Mouse (Mus musculus) CH12.LX (cell line): ENCODE measurements around the gene Phgdh. TPM values are rescaled to one million over a fixed set of nuclear protein-coding genes. Genes with fewer than 3 reads are reported as not detected.

Experiments used
- DNase-seq: peaks from one replicate; pipeline ENCODE4 v3.0.0-alpha.2; 2013; ENCODE audit errors: extremely low read depth
- H3K27ac ChIP-seq: 2 replicates; pipeline ENCODE4 v1.5.1; 2012; ENCODE audit warnings: low read depth, mild to moderate bottlenecking, control low read depth, moderate library complexity; ENCODE audit not compliant: insufficient read depth
- H3K27me3 ChIP-seq: replicated peaks from 2 replicates; pipeline ENCODE3; 2012; ENCODE audit warnings: inconsistent platforms
- H3K36me3 ChIP-seq, 2 experiments: replicated peaks in 1 of 2; 2 replicates each; pipeline versions ENCODE3 to v1.6.1; 2012; ENCODE audit warnings: inconsistent platforms in 1 of 2, low read length in 1 of 2, mild to moderate bottlenecking in 1 of 2, mixed read lengths in 1 of 2, moderate library complexity in 1 of 2; ENCODE audit not compliant: control insufficient read depth in 1 of 2, insufficient read depth in 1 of 2
- H3K4me1 ChIP-seq, 2 experiments: 2 replicates each; pipeline ENCODE4 v1.6.1; 2012; ENCODE audit warnings: inconsistent platforms in 1 of 2, moderate library complexity in 1 of 2; ENCODE audit not compliant: insufficient read depth in 2 of 2, control insufficient read depth in 1 of 2
- H3K4me2 ChIP-seq: 2 replicates; pipeline ENCODE4 v1.6.1; 2012; ENCODE audit warnings: low read depth, mild to moderate bottlenecking, control low read depth; ENCODE audit not compliant: poor library complexity, insufficient read depth, severe bottlenecking
- H3K4me3 ChIP-seq, 3 experiments: fragments of 150-350 bp in 1 of 3; sonication (generic) in 1 of 3; replicated peaks in 1 of 3; 2 replicates each; pipeline versions ENCODE3 to v1.5.1; 2011 to 2012; ENCODE audit warnings: low read depth in 2 of 3, low read length in 2 of 3, mild to moderate bottlenecking in 2 of 3, moderate library complexity in 2 of 3, control low read depth in 1 of 3, improper control_type of control experiment in 1 of 3, inconsistent platforms in 1 of 3, mixed read lengths in 1 of 3; ENCODE audit not compliant: poor library complexity in 1 of 3
- H3K79me2 ChIP-seq: replicated peaks from 2 replicates; pipeline ENCODE4 v1.6.1; 2012; ENCODE audit warnings: mild to moderate bottlenecking, moderate library complexity; ENCODE audit not compliant: control insufficient read depth, poor library complexity, insufficient read depth, severe bottlenecking; ENCODE audit errors: extremely low read depth
- H3K9ac ChIP-seq: 2 replicates; pipeline ENCODE4 v1.6.1; 2012; ENCODE audit warnings: low read depth, mild to moderate bottlenecking, control low read depth, moderate library complexity; ENCODE audit not compliant: insufficient read depth
- H3K9me3 ChIP-seq: replicated peaks from 2 replicates; pipeline ENCODE3; 2012; ENCODE audit warnings: low read length, inconsistent platforms, mixed read lengths
- BHLHE40 ChIP-seq: IDR thresholded peaks from 2 replicates; pipeline ENCODE4 v1.6.1; 2011; ENCODE audit warnings: mild to moderate bottlenecking, low read depth, low read length, improper control_type of control experiment
- CHD1 ChIP-seq: IDR thresholded peaks from 2 replicates; pipeline ENCODE4 v1.6.1; 2012; ENCODE audit warnings: low read depth, low read length, improper control_type of control experiment, inconsistent platforms
- CTCF ChIP-seq, 2 experiments: IDR thresholded peaks in 1 of 2; conservative IDR thresholded peaks in 1 of 2; 2 replicates each; pipeline ENCODE4 v1.5.1; 2011 to 2012; ENCODE audit warnings: low read depth in 2 of 2, low read length in 2 of 2, improper control_type of control experiment in 1 of 2, inconsistent platforms in 1 of 2, mild to moderate bottlenecking in 1 of 2, moderate library complexity in 1 of 2
- E2F4 ChIP-seq: IDR thresholded peaks from 2 replicates; pipeline ENCODE4 v1.6.1; 2011; ENCODE audit warnings: low read depth, low read length, improper control_type of control experiment; ENCODE audit not compliant: insufficient replicate concordance
- ELF1 ChIP-seq: IDR thresholded peaks from 2 replicates; pipeline ENCODE4 v1.6.1; 2014; ENCODE audit warnings: low read depth, mild to moderate bottlenecking, inconsistent platforms, low read length, improper control_type of control experiment
- EP300 ChIP-seq: IDR thresholded peaks from 2 replicates; pipeline ENCODE4 v1.6.1; 2011; ENCODE audit warnings: low read length, improper control_type of control experiment
- ETS1 ChIP-seq: conservative IDR thresholded peaks from 2 replicates; pipeline ENCODE4 v1.6.1; 2012; ENCODE audit warnings: low read depth, mild to moderate bottlenecking, inconsistent platforms, low read length, improper control_type of control experiment, moderate library complexity
- HCFC1 ChIP-seq: IDR thresholded peaks from 2 replicates; pipeline ENCODE4 v1.6.1; 2012; ENCODE audit warnings: low read depth, mild to moderate bottlenecking, inconsistent platforms, low read length, improper control_type of control experiment
- IRF4 ChIP-seq: IDR thresholded peaks from 2 replicates; pipeline ENCODE4 v1.6.1; 2014; ENCODE audit warnings: low read depth, mild to moderate bottlenecking, inconsistent platforms, low read length, improper control_type of control experiment
- JUN ChIP-seq: IDR thresholded peaks from 2 replicates; pipeline ENCODE4 v1.6.1; 2011; ENCODE audit warnings: low read depth, mild to moderate bottlenecking, low read length, improper control_type of control experiment, moderate library complexity; ENCODE audit not compliant: insufficient read depth
- JUND ChIP-seq: conservative IDR thresholded peaks from 2 replicates; pipeline ENCODE4 v1.6.1; 2011; ENCODE audit warnings: low read depth, low read length, improper control_type of control experiment
- KAT2A ChIP-seq: IDR thresholded peaks from 2 replicates; pipeline ENCODE4 v1.6.1; 2012; ENCODE audit warnings: low read length, improper control_type of control experiment, inconsistent platforms; ENCODE audit not compliant: insufficient replicate concordance
- MAFK ChIP-seq: IDR thresholded peaks from 2 replicates; pipeline ENCODE4 v1.6.1; 2011; ENCODE audit warnings: low read length, improper control_type of control experiment; ENCODE audit not compliant: insufficient replicate concordance
- MAX ChIP-seq: IDR thresholded peaks from 2 replicates; pipeline ENCODE4 v1.6.1; 2011; ENCODE audit warnings: low read length, improper control_type of control experiment
- MAZ ChIP-seq: IDR thresholded peaks from 2 replicates; pipeline ENCODE4 v1.6.1; 2012; ENCODE audit warnings: low read depth, mild to moderate bottlenecking, inconsistent platforms, low read length, improper control_type of control experiment, moderate library complexity
- MEF2A ChIP-seq: IDR thresholded peaks from 2 replicates; pipeline ENCODE4 v1.6.1; 2014; ENCODE audit warnings: low read depth, mild to moderate bottlenecking, inconsistent platforms, low read length, improper control_type of control experiment, borderline replicate concordance
- MYC ChIP-seq: IDR thresholded peaks from 2 replicates; pipeline ENCODE4 v1.6.1; 2011; ENCODE audit warnings: low read depth, mild to moderate bottlenecking, improper control_type of control experiment, low read length
- NELFE ChIP-seq: IDR thresholded peaks from 2 replicates; pipeline ENCODE4 v1.6.1; 2011; ENCODE audit warnings: low read depth, low read length, improper control_type of control experiment
- PAX5 ChIP-seq: IDR thresholded peaks from 2 replicates; pipeline ENCODE4 v1.6.1; 2012; ENCODE audit warnings: low read length, inconsistent platforms, mixed read lengths
- POLR2A ChIP-seq: IDR thresholded peaks from 2 replicates; pipeline ENCODE4 v1.6.1; 2011; ENCODE audit warnings: low read depth, mild to moderate bottlenecking, improper control_type of control experiment, low read length
- POLR2AphosphoS2 ChIP-seq: IDR thresholded peaks from 2 replicates; pipeline ENCODE4 v1.6.1; 2011; ENCODE audit warnings: low read depth, low read length, improper control_type of control experiment
- RAD21 ChIP-seq: IDR thresholded peaks from 2 replicates; pipeline ENCODE4 v1.6.1; 2011; ENCODE audit warnings: low read depth, mild to moderate bottlenecking, low read length, improper control_type of control experiment, moderate library complexity
- RCOR1 ChIP-seq: conservative IDR thresholded peaks from 2 replicates; pipeline ENCODE4 v1.6.1; 2012; ENCODE audit warnings: low read depth, mild to moderate bottlenecking, inconsistent platforms, low read length, improper control_type of control experiment
- SIN3A ChIP-seq: IDR thresholded peaks from 2 replicates; pipeline ENCODE4 v1.6.1; 2012; ENCODE audit warnings: low read length, improper control_type of control experiment, inconsistent platforms
- TBP ChIP-seq: conservative IDR thresholded peaks from 2 replicates; pipeline ENCODE4 v1.6.1; 2011; ENCODE audit warnings: low read depth, low read length, improper control_type of control experiment
- TCF12 ChIP-seq: IDR thresholded peaks from 2 replicates; pipeline ENCODE4 v1.6.1; 2014; ENCODE audit warnings: low read depth, mild to moderate bottlenecking, inconsistent platforms, low read length, improper control_type of control experiment
- UBTF ChIP-seq: IDR thresholded peaks from 2 replicates; pipeline ENCODE4 v1.6.1; 2012; ENCODE audit warnings: low read depth, mild to moderate bottlenecking, inconsistent platforms, low read length, improper control_type of control experiment, moderate library complexity
- USF1 ChIP-seq: IDR thresholded peaks from 2 replicates; pipeline ENCODE4 v1.6.1; 2014; ENCODE audit warnings: low read depth, mild to moderate bottlenecking, inconsistent platforms, low read length, improper control_type of control experiment
- USF2 ChIP-seq: conservative IDR thresholded peaks from 2 replicates; pipeline ENCODE4 v1.6.1; 2011; ENCODE audit warnings: low read depth, low read length, improper control_type of control experiment
- ZC3H11A ChIP-seq: IDR thresholded peaks from 2 replicates; pipeline ENCODE4 v1.6.1; 2012; ENCODE audit warnings: low read depth, mild to moderate bottlenecking, inconsistent platforms, low read length, improper control_type of control experiment
- ZKSCAN1 ChIP-seq: IDR thresholded peaks from 2 replicates; pipeline ENCODE4 v1.6.1; 2012; ENCODE audit warnings: low read depth, inconsistent platforms, low read length, improper control_type of control experiment, borderline replicate concordance
- ZMIZ1 ChIP-seq: IDR thresholded peaks from 2 replicates; pipeline ENCODE4 v1.6.1; 2012; ENCODE audit warnings: low read depth, mild to moderate bottlenecking, inconsistent platforms, low read length, improper control_type of control experiment
- ZNF384 ChIP-seq: IDR thresholded peaks from 2 replicates; pipeline ENCODE4 v1.6.1; 2012; ENCODE audit warnings: low read depth, low read length, improper control_type of control experiment, inconsistent platforms
- dilution Hi-C: fragments of 300-500 bp; cut with MboI; formaldehyde crosslinking; loops from 2 replicates; pipeline ENCODE4 v1.14.3; 2020; ENCODE audit warnings: low sequenced_read_pairs; ENCODE audit not compliant: extremely low pct_unique_long_range_greater_than_20kb, extremely low pct_ligation_motif_present
- in situ Hi-C: fragments of 300-500 bp; cut with MboI; formaldehyde crosslinking; loops from 3 replicates; pipeline ENCODE4 v1.14.3; 2019; ENCODE audit warnings: low sequenced_read_pairs, low pct_ligation_motif_present, low pct_unique_long_range_greater_than_20kb, mixed read lengths
- polyA plus RNA-seq: library from polyadenylated mRNA; unstranded; fragments of >175 nt; gene quantifications from 2 replicates; pipeline ENCODE4 v1.2.1, GENCODE M21; 2012; ENCODE audit warnings: low read depth; ENCODE audit not compliant: insufficient read length
- total RNA-seq, 2 experiments: library from RNA; depleted of rRNA; stranded (reverse); fragments of 300-350 nt in 1 of 2; fragments of >200 nt in 1 of 2; gene quantifications; 2 replicates each; pipeline ENCODE4 v1.2.3; 2012 to 2014

The Phgdh gene
- total and polyA plus RNA-seq, 3 experiments = 543 to 631 (median 587) TPM

- Histone ChIP-seq H3K36me3 (no peaks in the 10 kb centered on the region), H3K27ac (peak overlapping the region; percentile 19; the same call in 1 of the 2 replicates), H3K9me3 (no peaks in the 10 kb centered on the region), H3K4me2 (peak overlapping the region; percentile 95), H3K9ac (peak overlapping the region; percentile 45; the same call in 1 of the 2 replicates), H3K79me2 (no peaks in the 10 kb centered on the region), H3K4me1 (peaks cover 9 to 23% of the 10 kb centered on the region in 2 experiments; a peak in 3 of 4 replicates), H3K27me3 (peaks cover 2% of the 10 kb centered on the region), H3K4me3 (peak overlapping the region in 2 of 3 experiments; percentile 7 to 45)
- dilution Hi-C loops (no loop called here), in situ Hi-C loops (loop anchor here (25.0 kb wide), 1 partner anchor 586 kb away; no protein-coding TSS in a partner anchor)
- DNase-seq = peak; percentile 43
- TF ChIP-seq RCOR1 = no peak
- TF ChIP-seq NELFE = 0 out of 2 replicates have a peak, but pooled peaks have one; percentile 6
- TF ChIP-seq TBP = no peak
- TF ChIP-seq ELF1 = no peak
- no peak for TF ChIP-seq KAT2A
- no peak for TF ChIP-seq POLR2AphosphoS2
These were observed 8.9 kb upstream of the Phgdh start for GRCm38 (mm10) chr3:98348705-98349104.

- Histone ChIP-seq H3K4me3 (peak overlapping the region in 2 of 3 experiments; percentile 7 to 45), H3K27ac (peak overlapping the region; percentile 19; the same call in 1 of the 2 replicates), H3K9ac (peak overlapping the region; percentile 45; the same call in 1 of the 2 replicates), H3K4me1 (peaks cover 9 to 23% of the 10 kb centered on the region in 2 experiments; a peak in 3 of 4 replicates), H3K27me3 (peaks cover 2% of the 10 kb centered on the region), H3K36me3 (no peaks in the 10 kb centered on the region), H3K9me3 (no peaks in the 10 kb centered on the region), H3K79me2 (no peaks in the 10 kb centered on the region), H3K4me2 (peak overlapping the region; percentile 95)
- DNase-seq = peak; percentile 81
- in situ Hi-C loops = loop anchor here (25.0 kb wide), 1 partner anchor 586 kb away; no protein-coding TSS in a partner anchor
- dilution Hi-C loops = no loop called here
- TF ChIP-seq BHLHE40 = peak; percentile 85
- TF ChIP-seq MAZ = no peak
- TF ChIP-seq TCF12 = peak; percentile 64; the same call in 1 of the 2 replicates
- TF ChIP-seq USF2 = peak; percentile 70
- TF ChIP-seq MYC = peak; percentile 88
- TF ChIP-seq MAFK = no peak
- no peak for TF ChIP-seq RAD21
- no peak for TF ChIP-seq ZMIZ1
- TF ChIP-seq MEF2A = peak; percentile 46
- peak; percentile 76 for TF ChIP-seq USF1
- TF ChIP-seq PAX5 = no peak
- TF ChIP-seq CHD1 = no peak
- TF ChIP-seq POLR2A = no peak
- TF ChIP-seq JUN = no peak; the same call in 1 of the 2 replicates
- TF ChIP-seq POLR2AphosphoS2 = no peak
- TF ChIP-seq TBP = no peak
- no peak for TF ChIP-seq CTCF (conservative IDR thresholded peaks at IDR 0.05 in 1 of 2, IDR thresholded peaks at IDR 0.05 in 1 of 2; ENCODE audit: low read depth in 2 of 2, low read length in 2 of 2)
- peak; percentile 73; the same call in 1 of the 2 replicates for TF ChIP-seq SIN3A
- no peak for TF ChIP-seq JUND
- TF ChIP-seq ZKSCAN1 = no peak
- TF ChIP-seq MAX = peak; percentile 93
- no peak for TF ChIP-seq NELFE
- no peak for TF ChIP-seq ZNF384
- no peak for TF ChIP-seq ZC3H11A
- no peak for TF ChIP-seq E2F4
- TF ChIP-seq IRF4 = peak; percentile 87
- no peak for TF ChIP-seq UBTF
- peak; percentile 81 for TF ChIP-seq ETS1
- TF ChIP-seq EP300 = peak; percentile 65; the same call in 1 of the 2 replicates
- TF ChIP-seq HCFC1 = peak; percentile 44
These were observed 8.3 kb upstream of the Phgdh start for GRCm38 (mm10) chr3:98348106-98348505.
